Mouse (Mus musculus) urinary bladder, adult 18-20 months (tissue): ENCODE measurements around the gene Rplp2.
"Not testable (repeated sequence)": the region's sequence is repeated elsewhere in the genome, so short reads cannot be mapped to it uniquely, and the experiment has no call there.

Experiments used
- DNase-seq, 2 experiments: peaks; one replicate each; pipeline ENCODE4 v3.0.0; 2022; ENCODE audit warnings: low spot score in 2 of 2, mixed read lengths in 2 of 2

The Rplp2 gene

DNA sequence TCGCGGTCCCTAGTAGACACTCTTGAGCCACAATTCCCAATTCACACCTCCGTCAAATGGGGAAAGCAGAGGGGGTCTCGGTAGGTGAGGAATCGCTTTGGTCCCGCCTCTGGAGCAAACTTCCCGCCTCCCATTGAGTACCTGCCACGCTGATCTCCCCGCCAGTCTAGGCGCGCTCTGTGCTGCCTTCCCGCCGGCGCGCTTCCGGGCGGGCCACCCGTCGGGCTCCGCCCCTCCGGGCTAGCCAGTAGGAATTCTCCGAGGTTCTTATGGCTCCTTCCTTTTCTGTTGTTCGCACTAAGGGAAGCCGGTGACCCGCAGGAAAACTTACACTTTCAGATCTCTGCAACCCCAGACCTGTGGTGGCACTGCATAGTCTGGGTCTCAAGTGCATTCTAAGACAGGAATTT lies 3.3 kb upstream of the Rplp2 start, which contains the start of gene Pidd1:
Gene Pidd1, minus strand, starts transcription at position 198 of the 410 bp plus-strand sequence.
- DNase-seq, result peak in 1 of 2 experiments; percentile 34

- not testable (repeated sequence) for DNase-seq
Measured at GRCm38 (mm10) chr7:141446374-141446773, 796 bp upstream of the Rplp2 start.

DNA sequence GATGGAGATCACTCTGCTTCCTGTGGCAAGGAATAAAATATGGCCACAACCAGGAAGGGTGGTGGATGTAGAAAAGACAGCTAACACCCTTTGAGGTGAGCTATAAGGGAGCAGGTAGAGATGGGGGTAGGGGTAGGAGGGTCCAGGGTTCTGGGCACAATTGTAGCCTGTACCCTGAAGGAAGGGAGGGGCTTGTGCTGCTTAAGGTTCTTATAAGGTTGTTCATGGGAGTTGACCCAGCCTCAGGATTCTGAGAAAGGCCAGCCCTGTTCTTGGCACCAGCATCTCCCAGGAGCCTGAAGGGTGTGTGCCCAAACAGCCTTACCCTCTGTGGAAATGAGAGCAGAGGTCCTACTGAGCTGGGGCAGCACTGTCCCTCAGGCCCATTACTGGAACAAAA lies 4.8 kb downstream of the Rplp2 start:
- no peak for DNase-seq

GRCm38 (mm10) chr7:141453636-141454035 lies 6.5 kb downstream of the Rplp2 start:
- no peak for DNase-seq

DNA sequence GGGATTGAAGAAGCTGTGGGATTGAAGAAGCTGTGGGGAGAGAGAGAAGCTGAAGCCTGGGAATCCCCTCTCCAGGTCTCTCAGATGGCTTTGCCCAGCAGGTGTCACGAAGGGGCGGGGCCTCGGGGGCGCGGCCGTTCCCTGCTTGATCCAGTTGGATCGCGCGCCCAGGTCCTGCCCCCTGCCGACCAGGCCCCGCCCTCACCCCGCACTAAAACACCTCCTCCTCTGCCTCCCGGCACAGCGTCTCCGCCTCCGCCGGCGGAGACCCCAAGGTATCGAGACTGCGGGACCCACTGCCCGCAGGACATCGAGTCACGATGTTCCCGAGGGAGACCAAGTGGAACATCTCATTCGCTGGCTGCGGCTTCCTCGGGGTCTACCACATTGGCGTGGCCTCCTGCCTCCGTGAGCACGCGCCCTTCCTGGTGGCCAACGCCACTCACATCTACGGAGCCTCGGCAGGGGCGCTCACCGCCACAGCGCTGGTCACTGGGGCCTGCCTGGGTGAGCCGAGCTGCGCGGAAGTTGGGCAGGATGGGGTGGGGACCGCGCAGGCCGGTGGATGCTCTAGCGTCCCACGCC lies 7.9 kb downstream of the Rplp2 start, which contains the start of gene Pnpla2:
Gene Pnpla2, plus strand, starts transcription at position 232 of the 585 bp plus-strand sequence.
- peak; percentile 90 to 94 for DNase-seq

DNA sequence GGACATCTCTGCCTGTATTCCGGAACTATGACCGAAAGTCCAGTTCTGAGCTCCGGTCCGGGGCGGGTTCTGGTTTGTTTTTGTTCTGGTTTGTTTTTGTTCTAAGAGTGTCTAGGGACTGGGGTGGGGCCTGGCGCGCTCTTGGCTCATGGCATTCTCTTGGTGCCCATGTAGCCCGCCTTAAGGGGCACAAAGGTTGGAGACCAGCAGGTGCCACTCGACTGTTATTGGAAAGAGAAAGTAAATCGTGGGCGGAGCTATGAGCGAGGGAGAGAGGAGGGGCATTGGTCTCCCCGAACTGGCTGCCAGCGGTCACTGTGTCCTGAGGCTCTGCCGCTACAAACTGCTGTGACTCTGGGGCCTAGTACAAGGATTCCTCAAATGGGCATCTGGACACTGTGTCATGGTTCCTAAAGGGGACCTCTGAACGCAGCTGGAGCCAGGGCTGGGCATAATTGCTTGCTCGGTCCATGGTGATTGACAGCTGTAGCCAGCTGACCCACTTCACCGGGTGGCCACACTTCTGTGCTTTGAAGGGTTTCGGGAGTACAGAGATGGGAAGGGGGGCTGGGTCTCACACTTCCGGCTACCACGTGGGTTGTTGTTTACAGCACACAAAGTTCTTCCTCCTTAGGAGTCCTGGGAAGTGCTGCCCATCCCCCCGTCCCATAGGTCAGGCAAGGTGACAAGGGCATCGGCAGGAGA lies 8.6 kb downstream of the Rplp2 start:
- peak; percentile 74 to 82 for DNase-seq

DNA sequence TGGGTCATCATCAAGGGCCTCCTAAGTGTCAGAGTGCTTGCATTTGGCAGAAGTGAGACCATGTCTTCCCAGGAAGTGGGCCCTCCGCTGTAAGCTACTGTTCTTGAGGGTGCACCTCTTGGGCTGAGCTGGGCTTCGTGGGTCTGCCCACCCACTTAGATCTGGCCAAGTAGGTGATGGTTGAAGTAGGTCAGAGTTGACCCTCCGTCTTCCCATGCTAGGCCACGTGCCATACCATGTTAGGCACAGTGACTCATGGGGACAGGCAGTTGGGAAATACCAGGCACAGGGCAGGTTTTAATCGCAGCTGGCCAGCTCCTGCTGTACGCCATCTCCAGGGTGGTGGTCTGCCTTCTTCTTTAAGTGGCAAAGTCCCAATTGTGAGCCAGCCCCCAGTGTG lies 9.6 kb downstream of the Rplp2 start:
- no peak for DNase-seq

DNA sequence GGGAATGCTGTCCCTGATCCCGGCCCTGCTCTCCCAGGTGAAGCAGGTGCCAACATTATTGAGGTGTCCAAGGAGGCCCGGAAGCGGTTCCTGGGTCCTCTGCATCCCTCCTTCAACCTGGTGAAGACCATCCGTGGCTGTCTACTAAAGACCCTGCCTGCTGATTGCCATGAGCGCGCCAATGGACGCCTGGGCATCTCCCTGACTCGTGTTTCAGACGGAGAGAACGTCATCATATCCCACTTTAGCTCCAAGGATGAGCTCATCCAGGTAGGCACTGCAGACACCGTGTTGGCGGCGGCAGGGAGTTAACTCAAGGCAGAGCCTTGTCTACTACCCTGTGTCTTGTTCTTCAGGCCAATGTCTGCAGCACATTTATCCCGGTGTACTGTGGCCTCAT lies 10.1 kb downstream of the Rplp2 start:
- no peak for DNase-seq

GRCm38 (mm10) chr7:141457986-141458660 lies 11.0 kb downstream of the Rplp2 start:
- no peak for DNase-seq

- no peak for DNase-seq
Measured at GRCm38 (mm10) chr7:141458661-141459060, 11.5 kb downstream of the Rplp2 start.

DNA sequence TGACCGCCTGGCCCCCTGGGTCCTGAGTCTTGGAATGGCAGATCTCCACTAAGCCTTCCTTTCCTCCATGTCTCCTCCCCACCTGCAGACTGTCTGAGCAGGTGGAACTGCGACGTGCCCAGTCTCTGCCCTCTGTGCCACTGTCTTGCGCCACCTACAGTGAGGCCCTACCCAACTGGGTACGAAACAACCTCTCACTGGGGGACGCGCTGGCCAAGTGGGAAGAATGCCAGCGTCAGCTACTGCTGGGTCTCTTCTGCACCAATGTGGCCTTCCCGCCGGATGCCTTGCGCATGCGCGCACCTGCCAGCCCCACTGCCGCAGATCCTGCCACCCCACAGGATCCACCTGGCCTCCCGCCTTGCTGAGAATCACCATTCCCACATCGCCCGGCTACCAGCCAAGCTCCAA lies 12.1 kb downstream of the Rplp2 start:
- DNase-seq, result no peak

DNA sequence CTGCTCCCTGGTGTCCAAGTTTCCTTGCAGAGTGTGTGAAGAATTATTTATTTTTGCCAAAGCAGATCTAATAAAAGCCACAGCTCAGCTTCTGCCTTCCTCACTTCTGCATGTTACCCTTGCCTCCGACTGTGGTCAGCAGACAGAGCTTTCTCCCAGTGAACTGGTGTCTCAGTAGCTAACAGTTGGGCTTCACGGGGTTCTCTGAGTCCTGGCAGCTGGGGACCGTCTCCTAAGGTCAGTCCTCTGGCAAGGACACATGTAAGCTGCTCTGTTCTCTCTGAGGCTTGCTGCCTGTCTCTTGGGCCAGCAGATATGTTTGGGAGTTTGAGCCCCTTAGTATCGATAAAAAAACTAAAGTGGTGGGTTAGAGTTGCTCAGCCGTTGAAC lies 12.8 kb downstream of the Rplp2 start:
- DNase-seq, result no peak

DNA sequence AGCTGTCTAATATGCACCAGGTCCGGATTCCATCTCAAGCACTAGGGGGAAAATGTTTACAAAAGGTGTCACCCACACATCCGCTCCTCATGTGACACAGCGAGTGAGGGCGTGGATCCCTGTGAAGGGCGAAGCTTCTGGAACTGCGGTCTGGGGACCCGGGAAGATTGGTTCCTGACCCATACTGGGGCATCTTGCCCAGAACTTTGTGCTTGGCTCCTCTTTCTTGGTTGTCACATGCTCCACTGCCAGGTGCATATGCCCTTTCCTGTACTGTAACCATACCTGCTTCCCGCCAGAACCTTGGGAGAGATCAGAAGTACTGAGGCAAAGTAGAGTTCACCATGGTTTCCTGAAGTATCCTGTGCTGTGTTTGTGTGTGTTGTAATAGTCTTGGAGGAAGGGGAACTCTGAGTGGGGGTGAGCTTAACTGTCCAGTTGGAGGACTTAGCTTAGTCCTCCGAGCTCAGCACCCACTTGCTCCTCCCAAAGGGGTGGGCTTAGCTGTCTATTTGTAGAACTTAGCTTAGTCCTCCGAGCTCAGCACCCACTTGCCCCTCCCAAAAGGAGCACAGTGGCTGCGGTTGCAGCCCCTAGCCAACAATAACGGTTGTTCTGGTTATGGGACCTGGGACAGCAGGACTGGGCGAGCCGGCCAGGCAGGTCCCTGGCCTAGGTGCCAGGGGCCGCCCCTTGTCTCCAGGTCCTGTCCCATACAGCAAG lies 13.4 kb downstream of the Rplp2 start, which contains the start of gene Cracr2b:
Gene Cracr2b, plus strand, starts transcription at position 704 of the 723 bp plus-strand sequence.
- DNase-seq, result no peak

- DNase-seq, result no peak
Measured at GRCm38 (mm10) chr7:141461521-141462332, 14.6 kb downstream of the Rplp2 start.

DNA sequence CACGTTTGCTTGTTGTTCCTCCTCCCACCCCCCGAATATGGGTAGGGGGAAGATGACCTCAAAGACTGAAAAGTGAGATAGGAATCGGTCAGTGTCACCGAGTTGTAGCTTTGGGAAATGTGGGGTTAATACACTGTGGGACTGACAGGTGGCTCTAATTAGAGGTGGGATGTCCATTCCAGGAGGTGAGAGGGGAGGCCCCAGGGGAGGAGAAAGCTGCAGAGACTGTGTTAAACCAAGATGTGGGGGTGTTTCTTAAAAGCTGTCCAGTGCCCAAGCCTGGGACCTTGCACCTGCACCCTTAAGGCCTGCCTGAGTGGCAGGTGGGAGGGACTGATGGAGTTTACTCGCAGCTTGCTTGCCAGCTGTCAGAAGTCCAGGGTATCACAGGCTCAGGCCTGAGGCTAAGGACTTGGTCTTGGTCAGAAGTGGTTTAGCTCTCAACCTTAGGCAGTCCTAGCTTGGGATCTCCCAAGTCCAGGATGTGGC lies 15.2 kb downstream of the Rplp2 start:
- DNase-seq, result no peak

DNA sequence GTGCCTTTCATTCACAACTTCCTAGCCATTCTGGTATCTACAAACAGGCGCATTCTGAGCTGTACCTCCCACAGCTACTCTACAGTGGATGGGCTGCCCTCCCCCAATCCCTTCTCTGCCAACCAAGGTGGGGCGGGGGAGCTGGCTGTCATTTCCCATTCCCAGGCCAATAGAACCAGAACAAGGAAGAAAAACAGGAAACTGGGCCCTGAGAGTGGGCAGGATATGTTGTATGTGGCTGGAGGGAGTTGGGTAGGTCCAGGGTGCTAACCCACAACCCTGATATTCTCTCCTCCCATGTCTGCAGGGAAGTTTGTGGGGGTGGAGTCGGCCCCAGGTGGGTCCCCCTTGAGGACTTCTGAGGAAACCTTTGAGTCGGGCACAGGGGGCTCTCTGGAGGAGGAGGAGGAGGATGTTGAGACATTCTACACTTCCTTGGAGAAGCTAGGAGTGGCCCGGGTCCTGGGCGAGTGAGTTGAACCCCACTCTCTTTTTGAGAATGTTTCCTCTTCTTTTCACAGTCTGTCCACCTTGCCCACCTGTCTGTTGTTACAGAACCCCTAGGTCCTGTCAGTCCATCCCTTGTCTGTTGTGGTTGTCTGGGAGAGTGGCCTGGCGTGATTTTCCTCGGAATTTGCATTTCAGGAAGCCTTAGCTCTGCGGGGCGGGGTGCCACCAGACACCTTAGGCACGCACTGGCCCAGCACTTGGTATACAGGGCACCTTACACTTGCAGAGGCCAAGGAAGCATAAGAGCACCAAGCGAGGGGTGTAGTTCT lies 16.8 kb downstream of the Rplp2 start:
- DNase-seq, result no peak

- DNase-seq, result no peak
Measured at GRCm38 (mm10) chr7:141464603-141465201, 17.5 kb downstream of the Rplp2 start.

DNA sequence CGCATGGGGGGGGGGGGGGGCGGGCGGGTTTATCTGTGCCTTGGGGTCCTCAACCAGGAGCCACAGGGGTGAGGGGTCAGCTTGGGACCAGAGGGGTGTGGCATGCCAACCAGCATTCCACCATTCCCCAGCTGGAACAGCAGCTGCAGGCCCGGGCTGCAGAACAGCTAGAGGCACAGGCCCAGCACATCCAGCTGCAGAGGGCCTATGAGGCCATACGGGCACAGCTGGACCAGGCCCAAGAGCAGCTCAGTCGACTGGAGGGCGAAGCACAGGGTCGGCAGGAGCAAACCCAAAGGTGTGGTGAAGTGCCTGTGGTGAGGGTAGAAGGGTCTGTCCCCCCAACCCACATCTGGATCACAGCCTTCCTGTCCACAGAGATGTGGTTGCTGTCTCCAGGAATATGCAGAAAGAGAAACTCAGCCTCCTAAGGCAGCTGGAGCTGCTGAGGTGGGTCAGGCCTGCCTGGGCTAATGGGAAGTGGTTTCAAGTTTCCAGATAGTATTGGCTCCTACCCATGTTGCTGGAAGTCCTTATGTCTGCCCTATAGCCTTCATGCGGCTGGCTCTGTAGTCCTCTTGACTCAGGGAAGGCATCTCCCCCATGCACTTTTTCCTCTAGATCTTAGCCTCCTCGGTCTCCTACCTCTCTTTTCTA lies 18.3 kb downstream of the Rplp2 start:
- DNase-seq, result no peak

DNA sequence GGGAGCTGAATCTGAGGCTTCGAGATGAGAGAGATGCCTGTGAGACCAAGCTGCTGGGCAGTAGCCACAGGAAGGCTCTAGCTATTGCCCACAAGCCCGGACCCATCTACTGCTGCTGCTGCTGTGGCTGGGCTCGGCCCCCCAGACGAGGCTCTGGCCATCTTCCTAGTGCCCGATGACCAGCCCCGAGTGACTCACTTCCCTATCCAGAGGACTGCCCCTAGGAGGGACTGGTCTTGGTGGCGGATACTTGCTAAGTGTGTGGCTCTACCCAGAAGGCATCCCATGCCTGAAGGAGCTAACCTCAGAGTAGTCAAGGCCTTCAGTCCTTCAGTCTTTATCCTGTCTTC lies 18.9 kb downstream of the Rplp2 start:
- DNase-seq, result no peak
